Mouse (Mus musculus) layer of hippocampus, adult 9-10 months (tissue): ENCODE data around the gene Ankrd33b.

ENCODE experiments used
- DNase-seq: peaks from one replicate; pipeline ENCODE4 v3.0.0; 2022; ENCODE audit warnings: low spot score

Ankrd33b gene

DNA sequence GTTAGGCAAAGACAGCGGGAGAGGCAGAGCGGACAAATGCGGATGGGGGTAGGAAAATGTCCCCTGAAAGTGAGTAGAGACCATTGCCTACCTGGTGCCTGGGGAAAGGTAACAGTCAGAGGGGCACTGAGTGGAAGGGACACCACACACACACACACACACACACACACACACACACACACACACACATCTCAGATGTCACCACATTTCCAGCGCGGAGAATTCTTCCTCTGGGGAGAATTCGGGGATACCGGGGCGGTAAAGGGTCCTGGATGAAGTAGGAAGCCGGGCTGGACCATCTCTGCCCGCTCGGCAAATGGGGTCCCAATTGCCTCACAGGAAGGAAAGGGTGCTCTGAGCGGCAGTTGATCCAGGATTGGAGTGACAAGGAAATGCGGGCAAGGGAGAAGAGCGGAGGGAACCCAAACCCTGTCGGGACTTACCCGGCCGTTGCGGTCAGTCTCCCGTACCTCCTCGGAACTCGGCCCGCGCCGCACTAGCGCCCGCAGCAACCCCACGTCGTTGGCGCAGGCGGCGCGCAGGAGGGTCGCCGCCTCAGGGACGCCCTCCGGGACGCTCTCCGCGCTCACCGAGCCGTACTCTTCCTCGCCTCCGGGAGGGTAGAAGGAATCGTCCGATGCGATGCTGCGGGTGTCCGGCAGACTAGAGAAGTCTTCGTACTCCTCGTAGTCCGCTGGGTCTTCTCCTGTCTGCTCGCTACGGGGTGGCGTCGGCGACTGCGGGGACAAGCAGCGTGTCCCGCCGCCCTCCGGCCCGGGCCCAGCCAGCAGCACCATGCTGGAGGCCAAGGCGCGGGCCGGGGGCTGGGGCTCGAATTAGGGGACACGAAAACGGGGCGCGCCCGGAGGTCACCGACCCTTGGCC lies 688 bp downstream of the Ankrd33b start:
- no peak for DNase-seq

DNA sequence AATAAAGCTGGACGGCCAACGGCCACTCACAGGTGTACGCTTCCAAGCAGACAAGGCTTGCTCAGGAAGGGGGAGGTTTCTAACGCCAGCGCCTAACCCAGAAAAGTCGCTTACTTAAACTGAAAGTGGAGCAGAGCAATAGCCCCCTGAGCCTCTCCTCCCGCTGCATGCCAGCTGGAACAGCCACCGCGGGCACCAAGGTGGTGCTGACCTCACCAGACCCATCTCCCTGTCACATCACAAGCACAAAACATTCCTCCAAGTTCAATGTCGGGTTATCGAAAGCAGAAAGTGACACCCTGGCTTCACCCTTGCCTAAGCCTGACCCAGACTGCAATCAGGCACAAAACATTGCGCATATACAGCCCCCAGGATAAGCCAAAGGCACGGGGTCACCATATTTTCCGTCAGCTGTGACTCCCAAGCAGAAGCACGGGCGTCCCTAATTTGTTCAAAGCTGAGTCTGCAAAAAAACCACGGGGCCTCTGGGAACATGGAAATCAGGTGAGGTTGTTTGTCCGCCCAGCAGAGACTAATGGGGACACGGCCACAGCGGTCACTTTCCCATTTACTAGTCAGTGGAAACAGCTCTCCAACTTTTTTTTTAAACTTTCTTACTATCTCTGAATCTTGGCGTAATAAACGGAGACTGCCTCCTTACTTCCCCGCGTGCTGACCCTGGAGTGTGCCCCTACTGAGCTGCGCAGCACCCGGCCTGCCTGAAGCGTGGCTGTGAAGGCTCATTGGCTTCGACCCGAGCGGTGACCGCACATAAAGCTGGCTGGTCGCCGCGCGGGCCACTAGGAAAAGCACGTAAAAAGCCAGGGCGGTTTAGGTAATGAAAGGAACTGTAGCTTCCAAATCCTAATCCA lies 1.6 kb downstream of the Ankrd33b start:
- no peak for DNase-seq

DNA sequence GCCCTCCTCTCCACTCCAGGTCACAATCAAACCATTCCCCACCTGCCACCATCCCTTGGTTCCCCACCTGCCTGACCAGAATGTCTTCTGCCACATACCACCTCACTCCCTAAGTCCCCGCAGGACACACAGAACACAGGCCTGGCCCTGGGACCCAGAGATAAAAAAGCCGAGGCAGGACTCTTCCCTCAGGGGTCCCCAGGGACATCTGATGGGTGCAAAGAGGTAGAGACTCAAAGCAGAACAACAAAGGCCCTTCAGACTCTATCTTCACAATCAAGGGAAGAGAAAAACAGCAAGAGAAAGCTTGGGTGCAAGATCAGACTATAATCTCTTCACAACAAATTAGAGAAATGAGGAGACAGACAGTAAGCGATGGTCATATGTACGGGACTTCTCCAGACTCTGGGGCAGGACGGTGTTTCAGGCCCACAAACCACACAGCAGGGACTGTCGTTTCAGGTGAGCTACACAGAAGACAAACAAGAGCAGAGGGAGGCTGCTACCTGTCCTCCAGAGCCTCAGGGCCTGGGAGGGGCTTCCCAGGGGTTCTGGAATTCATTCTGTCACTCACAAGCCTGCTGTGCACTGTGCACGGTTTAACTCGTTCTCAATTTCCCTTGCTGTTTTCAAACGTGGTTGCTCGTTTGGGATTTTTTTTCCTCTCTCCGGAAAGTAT lies 2.3 kb downstream of the Ankrd33b start:
- DNase-seq, result no peak

DNA sequence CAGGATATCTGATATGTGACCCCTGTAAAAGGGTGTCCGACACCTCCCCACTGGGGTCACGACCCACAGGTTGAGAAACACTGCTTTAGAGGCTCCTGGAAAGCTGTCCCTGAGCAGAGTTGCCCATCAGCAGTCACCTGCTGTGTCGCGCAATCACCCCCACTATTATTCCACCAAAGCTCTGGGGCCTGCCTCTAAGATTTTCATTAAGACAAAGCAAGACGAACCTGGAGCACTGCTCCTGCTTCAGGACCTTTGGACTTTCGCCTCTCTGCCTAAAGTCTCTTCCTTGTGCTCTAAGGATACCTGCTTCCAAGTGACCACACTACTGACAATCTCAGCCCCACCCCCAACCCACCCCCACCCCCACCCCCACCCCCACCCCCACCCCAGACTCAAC lies 3.1 kb downstream of the Ankrd33b start:
- DNase-seq, result no peak

DNA sequence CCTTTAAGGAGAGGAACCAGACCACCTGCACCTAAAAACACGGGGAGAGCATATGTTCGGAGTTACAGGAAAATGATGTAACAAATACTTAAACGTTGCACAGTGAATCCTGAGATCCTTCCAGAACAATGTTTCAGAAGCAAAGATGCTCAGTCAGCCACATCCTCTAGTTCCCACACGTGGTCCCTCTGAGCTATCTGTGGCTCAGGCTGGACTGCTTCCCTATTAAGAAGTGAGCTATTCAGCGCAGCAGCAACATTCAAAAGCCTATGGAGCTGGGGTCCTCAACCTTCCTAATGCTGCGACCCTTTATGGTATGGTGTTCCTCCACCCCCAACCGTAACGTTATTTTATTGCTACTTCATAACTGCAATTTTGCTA lies 3.6 kb downstream of the Ankrd33b start:
- DNase-seq, result no peak

DNA sequence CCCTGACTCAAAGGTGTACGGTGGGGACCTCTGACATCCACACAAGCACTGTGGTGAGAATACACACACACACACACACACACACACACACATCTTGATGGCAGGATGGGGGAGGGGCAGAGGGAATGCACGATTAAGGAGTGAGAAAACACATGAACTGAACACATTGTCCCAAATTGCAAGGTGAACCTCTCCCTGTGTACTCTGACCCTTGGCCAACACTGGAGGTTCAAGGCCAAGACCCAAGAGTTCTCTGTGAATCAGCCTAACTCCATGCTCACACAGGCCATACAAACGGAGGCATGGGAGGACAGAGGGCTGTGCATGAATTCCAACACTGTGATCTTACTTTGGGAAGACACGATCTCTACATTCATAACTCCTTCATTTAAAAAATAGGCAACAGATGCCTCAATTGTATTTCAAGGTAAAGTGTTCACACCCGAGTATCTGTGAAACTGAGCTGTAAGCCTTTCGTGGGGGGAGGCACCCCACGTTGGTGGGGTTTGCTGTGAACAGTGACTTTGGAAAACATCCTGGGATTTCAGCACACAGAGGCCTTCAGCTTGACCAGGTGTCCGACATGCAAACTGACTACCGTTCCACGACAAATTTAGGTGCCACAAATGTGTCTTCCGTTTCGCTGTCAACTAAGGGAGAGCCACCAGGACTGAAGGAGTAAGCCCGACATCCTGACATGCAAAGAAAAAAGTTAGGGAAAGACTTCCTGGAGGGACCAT lies 4.1 kb downstream of the Ankrd33b start:
- DNase-seq, result no peak

DNA sequence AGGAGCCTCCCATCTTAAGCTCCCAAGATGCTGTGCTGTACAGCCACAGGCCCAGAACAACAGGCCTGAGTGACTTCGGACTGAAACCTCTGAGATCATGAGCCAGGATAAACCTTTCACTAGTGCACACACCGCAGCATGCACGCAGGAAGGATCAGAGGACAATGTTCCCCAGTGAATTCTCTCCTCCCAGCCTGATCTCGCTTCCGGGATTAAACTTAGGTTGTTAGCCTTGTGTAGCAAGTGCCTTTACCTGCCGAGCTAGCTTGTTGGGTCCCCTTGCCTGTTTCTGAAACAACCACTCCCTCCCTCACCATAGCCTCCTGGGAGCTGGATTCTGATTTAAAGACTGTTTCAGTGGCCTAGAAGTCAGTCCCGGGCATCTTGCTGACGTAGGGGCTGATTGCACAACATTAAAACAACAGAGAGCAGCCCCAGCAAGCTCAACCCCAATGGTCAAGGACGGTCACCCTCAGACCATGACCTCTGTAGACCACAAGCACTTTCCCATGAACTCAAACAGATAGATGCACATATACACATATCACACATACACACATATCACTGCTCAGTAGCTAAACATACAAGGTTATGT lies 6.2 kb downstream of the Ankrd33b start:
- DNase-seq, result no peak

DNA sequence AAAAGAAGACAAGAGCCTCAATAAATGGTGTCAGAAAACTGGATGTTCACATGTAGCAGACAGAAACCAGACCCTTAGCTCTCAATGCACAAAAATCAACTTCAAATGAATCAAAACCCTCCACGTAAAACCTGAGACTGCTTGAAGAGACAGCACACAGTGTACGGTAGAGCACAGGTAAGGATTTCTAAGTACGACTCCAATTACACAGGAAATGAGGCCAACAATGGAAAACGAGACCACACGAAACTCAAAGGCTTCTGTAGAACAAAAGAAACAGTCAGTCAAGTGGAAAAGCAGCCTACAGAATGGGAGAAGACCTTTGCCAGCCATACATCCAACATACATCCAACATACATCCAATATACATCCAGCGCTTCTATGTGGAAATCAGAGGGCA lies 6.9 kb downstream of the Ankrd33b start:
- DNase-seq, result no peak

DNA sequence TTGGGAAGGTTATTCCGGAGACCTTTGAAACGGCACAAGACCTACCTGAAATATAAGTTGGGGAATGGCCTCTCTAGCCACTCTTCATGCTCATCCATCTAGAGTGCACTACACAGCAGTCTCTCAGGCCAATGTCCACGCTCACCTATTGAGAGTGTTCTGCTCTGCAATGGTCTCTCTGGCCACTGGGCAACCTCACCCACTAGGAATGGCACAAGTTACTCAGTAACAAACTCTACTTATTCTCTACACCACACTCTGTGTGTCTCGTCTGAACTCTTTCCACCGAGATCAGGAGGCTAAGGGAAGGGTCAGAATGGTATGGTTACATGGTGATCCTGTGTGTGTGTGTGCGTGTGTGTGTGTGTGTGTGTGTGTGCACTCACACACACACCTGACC lies 7.7 kb downstream of the Ankrd33b start:
- DNase-seq, result no peak

DNA sequence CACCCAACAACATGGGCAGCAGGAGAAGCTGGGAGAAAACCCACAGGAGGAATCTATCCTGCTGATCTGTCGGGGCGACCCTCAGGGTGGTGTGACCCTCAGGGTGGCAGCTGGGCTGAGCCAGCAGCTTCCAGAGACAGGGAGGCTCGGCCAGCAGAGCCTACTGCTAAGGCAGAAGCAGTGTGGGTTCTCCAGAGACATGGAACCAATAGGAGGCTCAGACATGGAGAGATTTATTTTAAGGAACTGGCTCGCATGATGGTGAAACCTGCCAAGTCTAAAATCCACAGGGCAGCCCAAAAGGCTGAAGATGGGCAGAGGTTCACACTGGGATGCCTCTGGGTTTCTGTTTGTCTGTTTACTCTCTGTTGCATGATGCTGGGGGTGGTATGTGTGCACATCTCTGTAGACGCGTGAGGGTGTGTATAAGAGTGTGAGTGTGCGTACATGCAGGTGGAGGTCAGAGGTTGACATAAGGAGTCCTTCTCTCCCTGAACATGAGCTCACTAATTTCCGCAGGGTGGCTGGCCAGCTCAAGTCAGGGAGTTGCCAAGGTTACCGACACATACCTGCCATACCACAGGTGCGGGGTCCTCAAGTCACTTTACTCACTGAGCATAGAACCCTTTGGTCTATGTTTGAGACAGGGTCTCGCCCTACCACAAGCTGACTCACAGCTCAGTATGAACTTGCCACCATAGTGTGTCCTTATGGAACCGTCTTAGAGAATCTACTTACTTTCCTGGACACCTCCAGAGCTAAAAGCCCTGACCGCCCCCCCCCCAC lies 14.8 kb downstream of the Ankrd33b start:
- DNase-seq, result no peak

DNA sequence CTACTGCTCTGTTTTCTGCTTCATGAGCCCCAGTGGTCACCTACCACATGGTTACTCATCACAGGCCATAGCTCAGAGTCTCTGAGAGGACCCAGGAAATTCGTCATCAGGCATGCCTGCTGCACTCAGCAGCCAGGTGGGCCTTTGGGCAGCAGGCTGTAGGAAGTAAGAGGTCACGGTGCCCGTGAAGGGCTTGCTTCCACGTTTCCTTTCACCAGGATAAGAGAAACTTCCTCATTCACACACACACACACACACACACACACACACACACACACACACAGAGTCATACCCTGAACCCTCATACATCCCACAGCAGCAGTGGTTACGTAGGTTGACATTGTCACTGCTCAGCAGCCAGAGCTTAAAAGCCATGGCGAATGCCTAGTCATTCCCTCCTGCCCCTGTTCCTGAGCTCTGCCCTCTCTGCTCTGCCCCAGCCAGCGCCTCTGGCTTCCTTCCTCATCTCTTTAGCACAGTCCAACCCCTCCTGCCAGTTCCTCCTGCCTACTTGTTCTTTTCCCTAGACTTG lies 17.6 kb downstream of the Ankrd33b start:
- no peak for DNase-seq

DNA sequence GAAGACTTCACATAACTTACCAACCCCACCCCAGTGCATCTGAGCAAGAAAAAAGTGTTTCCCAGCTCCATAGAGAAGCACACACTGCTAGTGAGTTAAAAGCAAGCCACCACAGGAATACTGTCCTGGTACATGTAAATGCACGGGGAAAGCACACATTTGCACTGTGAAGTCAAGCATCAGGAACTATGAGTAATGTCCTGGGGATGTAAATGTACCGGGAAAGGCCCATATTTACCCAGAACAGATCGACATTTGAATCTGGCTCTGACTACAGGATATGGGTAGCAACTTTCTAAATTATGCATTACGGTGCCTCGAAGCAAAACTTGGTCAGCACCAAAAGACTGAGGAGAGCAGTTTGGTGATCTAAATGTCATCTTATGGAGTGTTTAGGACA lies 18.5 kb downstream of the Ankrd33b start:
- no peak for DNase-seq

DNA sequence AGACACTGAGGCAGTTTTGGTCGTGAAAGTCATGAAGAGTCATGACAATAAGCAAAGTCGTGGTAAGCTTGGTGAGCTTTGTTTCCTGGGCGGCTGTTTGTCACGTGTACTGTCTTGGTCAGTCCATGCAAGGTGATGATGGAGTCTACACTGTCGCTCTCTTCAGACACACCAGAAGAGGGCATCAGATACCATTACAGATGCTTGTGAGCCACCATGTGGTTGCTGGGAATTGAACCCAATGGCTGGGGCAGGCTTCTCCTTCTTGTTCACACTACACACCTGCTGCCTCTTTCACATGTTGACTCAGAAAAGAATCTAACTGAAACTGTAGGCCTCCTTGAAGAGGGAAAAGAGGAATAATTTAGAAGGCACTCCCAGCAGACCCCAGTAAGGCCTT lies 19.3 kb downstream of the Ankrd33b start:
- DNase-seq, result no peak

DNA sequence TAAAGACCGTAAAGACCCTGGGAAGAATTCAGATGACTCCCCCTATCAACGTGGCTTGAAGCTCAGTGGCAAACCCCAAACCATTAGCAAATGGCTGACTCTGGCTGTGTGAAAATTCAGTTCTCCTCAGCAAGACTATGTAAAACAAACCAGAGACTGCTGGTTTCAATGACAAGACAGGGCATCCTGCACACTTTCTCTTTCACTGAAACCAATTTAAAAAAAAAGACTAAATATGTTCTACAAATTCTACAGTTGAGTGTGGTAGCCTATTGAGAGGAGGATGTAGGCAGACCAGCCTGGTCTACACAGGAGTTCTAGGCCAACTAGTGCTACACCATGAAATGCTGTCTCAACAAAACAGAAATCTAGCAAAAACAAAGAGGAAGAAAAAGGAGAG lies 21.0 kb downstream of the Ankrd33b start:
- DNase-seq, result no peak

DNA sequence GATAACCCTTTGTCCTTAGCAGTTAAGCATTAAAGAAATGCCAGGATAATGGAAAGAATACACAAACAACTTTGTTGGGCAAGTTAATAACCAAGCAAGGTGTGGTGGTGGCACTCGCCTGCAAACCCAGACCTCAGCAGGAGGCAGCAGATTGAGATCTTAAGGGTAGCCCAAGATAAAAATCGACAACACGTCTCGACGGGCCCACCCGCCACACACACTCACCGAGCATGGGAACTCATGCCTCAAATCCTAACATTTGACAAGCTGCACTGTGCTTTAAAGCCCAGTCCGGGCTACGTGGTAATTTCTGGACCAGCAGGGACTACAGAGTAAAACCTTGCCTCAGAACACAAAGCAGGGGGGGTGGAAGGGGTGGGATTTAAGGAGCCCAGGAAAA lies 22.2 kb downstream of the Ankrd33b start:
- DNase-seq, result no peak

DNA sequence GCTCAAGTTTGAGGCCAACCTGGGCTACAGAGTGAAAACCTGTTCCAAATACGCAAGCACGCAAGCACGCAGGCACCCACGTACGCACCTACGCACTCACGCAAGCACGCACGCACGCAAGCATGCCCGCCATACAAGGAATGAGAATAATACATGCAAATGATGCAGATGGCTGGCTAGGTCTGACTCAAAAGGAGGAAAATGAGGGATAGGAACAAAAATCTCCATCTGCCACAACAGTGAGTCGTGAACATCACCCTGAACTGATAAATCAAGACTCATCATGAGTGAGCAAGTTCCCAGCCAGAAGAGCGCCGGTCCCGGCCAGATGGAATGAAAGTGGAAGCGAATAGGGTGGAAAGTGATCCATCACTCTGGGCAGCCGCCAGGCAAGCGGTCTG lies 22.7 kb downstream of the Ankrd33b start:
- no peak for DNase-seq

DNA sequence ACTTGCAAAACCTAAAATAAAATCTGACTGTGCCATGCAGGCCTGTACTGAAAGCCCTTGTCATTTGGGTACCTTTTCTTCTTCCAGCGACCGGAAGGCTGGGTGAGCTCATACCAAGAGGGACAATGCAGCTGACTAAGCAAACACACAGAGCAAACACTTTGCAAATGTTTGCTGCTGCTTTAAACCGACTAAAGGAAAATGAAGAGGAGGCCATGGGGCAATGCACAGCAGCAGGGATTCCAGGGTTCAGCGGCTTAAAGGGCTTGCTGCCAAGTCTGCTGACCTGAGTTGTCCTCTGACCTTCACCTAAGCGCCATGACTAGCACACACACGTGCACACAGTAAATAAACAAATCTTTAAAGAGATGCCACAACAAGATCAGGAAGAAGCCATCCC lies 23.9 kb downstream of the Ankrd33b start:
- DNase-seq, result no peak

DNA sequence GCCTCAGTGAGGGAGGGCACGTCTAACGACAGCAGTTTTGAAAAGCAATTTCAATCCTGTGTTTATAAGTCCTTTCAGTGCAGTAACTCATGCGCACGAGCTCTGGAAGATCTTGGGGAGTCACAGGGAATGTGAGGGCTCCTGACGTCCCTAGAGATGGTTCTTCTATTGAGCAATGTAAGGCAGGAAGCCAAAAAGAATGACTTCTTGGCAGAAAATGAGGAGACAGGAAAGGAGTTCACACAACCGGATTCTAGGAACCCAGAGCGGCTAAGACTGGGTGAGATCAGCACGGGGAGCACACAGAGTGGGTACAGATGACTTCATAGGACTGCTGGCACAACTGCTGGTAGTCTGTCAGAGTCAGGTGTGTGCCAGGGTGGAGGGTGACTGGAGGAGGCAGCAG lies 25.0 kb downstream of the Ankrd33b start:
- no peak for DNase-seq

DNA sequence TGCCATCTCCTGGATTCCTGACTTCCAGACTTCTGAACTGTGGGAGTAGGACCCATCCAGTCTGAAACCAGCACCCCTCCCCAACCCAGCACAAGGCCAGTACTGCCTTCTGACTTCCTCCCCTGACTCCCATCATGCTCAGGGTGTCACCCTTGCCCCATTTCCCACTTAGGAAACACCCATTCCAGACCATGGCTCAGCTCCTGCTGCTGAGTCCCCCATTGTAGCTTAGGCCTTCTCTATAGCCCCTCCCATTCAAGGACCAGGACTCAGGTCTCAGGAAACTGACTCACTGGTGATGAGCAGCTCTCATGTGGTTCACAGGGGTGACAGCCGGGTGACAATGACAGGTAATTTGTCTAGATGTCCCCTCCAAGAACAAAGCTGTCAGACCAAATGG lies 25.5 kb downstream of the Ankrd33b start:
- no peak for DNase-seq

DNA sequence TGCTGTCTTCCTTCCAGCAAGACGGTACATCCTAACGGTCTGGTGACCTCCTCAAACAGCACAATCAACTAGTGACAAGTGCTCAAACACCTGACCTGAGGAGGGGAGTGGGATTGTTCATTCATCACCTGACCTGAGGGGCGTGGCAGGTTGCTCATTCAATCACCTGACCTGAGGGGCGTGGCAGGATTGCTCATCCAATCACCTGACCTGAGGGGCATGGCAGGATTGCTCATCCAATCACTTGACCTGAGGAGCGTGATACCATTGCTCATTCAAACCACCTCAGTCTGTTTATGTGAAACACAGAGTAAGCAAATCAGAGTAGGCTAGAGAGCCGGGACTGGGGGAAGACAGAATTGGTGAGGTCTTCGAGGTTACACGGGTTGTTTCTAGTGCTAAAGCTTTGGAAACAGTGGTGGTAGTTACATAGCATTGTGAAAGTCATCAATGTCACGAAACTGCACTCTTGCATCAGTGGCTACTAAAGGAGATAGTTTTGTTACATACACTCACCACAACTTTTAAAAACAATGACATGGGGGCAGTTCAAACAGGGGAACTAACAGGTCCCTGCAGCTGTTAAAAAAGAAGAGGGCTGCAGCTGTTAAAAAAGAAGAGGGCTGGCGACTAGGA lies 28.8 kb downstream of the Ankrd33b start:
- DNase-seq, result no peak
